Mouse (Mus musculus) bone marrow macrophage, adult 2 months (primary cell): ENCODE measurements around the gene Gm45213.

Experiments used
- CTCF ChIP-seq: IDR thresholded peaks from 2 replicates; pipeline ENCODE4 v1.5.1; 2012; ENCODE audit warnings: low read depth, mild to moderate bottlenecking, low read length, moderate library complexity
- POLR2A ChIP-seq: IDR thresholded peaks from 2 replicates; pipeline ENCODE4 v1.6.1; 2012; ENCODE audit warnings: mild to moderate bottlenecking, low read depth, low read length, borderline replicate concordance

GRCm38 (mm10) chr7:66027747-66028146 lies 15.7 kb upstream of the Gm45213 start:
- TF ChIP-seq POLR2A: no peak
- no peak for TF ChIP-seq CTCF
